Mouse (Mus musculus) bone marrow macrophage, adult 2 months (primary cell): ENCODE measurements at regions not wholly inside any gene's neighbourhood (a gene's known extent, or its start where the extent isn't known, plus 50 kb on each side); places are given as distances from the start of the nearest gene placed in this dataset.

Experiments
- CTCF ChIP-seq: IDR thresholded peaks from 2 replicates; pipeline ENCODE4 v1.5.1; 2012; ENCODE audit warnings: low read depth, mild to moderate bottlenecking, low read length, moderate library complexity
- POLR2A ChIP-seq: IDR thresholded peaks from 2 replicates; pipeline ENCODE4 v1.6.1; 2012; ENCODE audit warnings: mild to moderate bottlenecking, low read depth, low read length, borderline replicate concordance

DNA sequence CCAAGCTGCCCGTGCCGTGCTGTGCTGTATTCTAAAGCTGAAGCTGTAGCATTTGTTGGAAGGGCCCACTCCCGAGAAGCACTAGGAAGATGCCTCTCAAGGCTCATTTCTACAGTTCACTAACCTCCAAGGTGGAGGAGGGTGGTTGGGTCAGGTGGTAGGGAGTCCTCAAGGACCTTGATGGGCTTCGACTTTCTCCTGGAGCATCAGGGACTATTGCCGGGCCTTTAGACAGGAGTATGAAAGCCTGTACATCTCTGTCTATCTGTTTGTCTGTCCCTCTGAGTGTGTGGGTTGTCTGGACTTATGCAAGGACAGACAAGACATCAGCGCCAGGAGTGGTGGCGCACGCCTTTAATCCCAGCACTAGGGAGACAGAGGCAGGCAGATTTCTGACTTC, 189.7 kb downstream of the Plpp3 start:
- no peak for TF ChIP-seq CTCF
- no peak for TF ChIP-seq POLR2A
